Mouse (Mus musculus): ENCODE results near the gene Exog. TPM values are rescaled to one million over a fixed set of nuclear protein-coding genes. Genes with fewer than 3 reads are reported as not detected.

Gene Exog
- polyA plus RNA-seq, 1 experiment from 2014 or later: 50.1 TPM

- H3K27me3 ChIP-seq (replicated peaks): no peaks in the 10 kb centered on the region
- H3K4me1 ChIP-seq: peaks cover 15% of the 10 kb centered on the region
- ATAC-seq (ENCODE audit: low FRiP score): no peak
- H3K4me3 ChIP-seq (replicated peaks): no peak overlapping the region
- 33% methylated on average over 23 of the region's 23 CpGs for WGBS
- H3K9me3 ChIP-seq (replicated peaks): no peaks in the 10 kb centered on the region
- no peaks in the 10 kb centered on the region for H3K36me3 ChIP-seq
- H3K4me2 ChIP-seq: no peak overlapping the region
- H3K27ac ChIP-seq (replicated peaks): no peak overlapping the region
- no peak overlapping the region for H3K9ac ChIP-seq (replicated peaks)
Measured at GRCm38 (mm10) chr9:119483554-119484353, 39.0 kb downstream of the Exog start.

GRCm38 (mm10) chr9:119484420-119484819 lies 39.7 kb downstream of the Exog start:
- Histone ChIP-seq H3K4me1 (peaks cover 10% of the 10 kb centered on the region), H3K4me3 (replicated peaks) (no peak overlapping the region), H3K9me3 (replicated peaks) (no peaks in the 10 kb centered on the region), H3K4me2 (no peak overlapping the region), H3K27ac (replicated peaks) (no peak overlapping the region), H3K36me3 (no peaks in the 10 kb centered on the region), H3K27me3 (replicated peaks) (no peaks in the 10 kb centered on the region), H3K9ac (replicated peaks) (no peak overlapping the region)
- ATAC-seq (ENCODE audit: low FRiP score): no peak
- 58% methylated on average over 9 of the region's 9 CpGs for WGBS

- no peak overlapping the region for H3K9ac ChIP-seq (replicated peaks)
- no peaks in the 10 kb centered on the region for H3K27me3 ChIP-seq (replicated peaks)
- H3K4me1 ChIP-seq: peaks cover 9% of the 10 kb centered on the region
- no peak overlapping the region for H3K4me2 ChIP-seq
- no peaks in the 10 kb centered on the region for H3K9me3 ChIP-seq (replicated peaks)
- H3K4me3 ChIP-seq (replicated peaks): no peak overlapping the region
- H3K27ac ChIP-seq (replicated peaks): no peak overlapping the region
- ATAC-seq (ENCODE audit: low FRiP score): no peak
- WGBS: 84% methylated on average over 13 of the region's 13 CpGs
- H3K36me3 ChIP-seq: no peaks in the 10 kb centered on the region
Measured at GRCm38 (mm10) chr9:119484868-119485267, 40.1 kb downstream of the Exog start.

- peaks cover 2% of the 10 kb centered on the region; the same call in 1 of the 2 replicates for H3K4me1 ChIP-seq
- 81% methylated on average over 9 of the region's 9 CpGs for WGBS
- H3K4me3 ChIP-seq (replicated peaks): no peak overlapping the region
- no peak overlapping the region for H3K4me2 ChIP-seq
- no peak for ATAC-seq (ENCODE audit: low FRiP score)
- H3K36me3 ChIP-seq: no peaks in the 10 kb centered on the region
- no peaks in the 10 kb centered on the region for H3K9me3 ChIP-seq (replicated peaks)
- H3K27me3 ChIP-seq (replicated peaks): no peaks in the 10 kb centered on the region
- no peak overlapping the region for H3K27ac ChIP-seq (replicated peaks)
- H3K9ac ChIP-seq (replicated peaks): no peak overlapping the region
Measured at GRCm38 (mm10) chr9:119496354-119496753, 51.6 kb downstream of the Exog start.

GRCm38 (mm10) chr9:119496960-119497359 lies 52.2 kb downstream of the Exog start:
- no peaks in the 10 kb centered on the region for H3K9me3 ChIP-seq (replicated peaks)
- no peak overlapping the region for H3K4me2 ChIP-seq
- ATAC-seq (ENCODE audit: low FRiP score): no peak
- H3K27me3 ChIP-seq (replicated peaks): no peaks in the 10 kb centered on the region
- no peak overlapping the region for H3K4me3 ChIP-seq (replicated peaks)
- H3K9ac ChIP-seq (replicated peaks): no peak overlapping the region
- H3K36me3 ChIP-seq: no peaks in the 10 kb centered on the region
- 66% methylated on average over 5 of the region's 5 CpGs for WGBS
- peaks cover 2% of the 10 kb centered on the region; the same call in 1 of the 2 replicates for H3K4me1 ChIP-seq
- H3K27ac ChIP-seq (replicated peaks): no peak overlapping the region

GRCm38 (mm10) chr9:119497546-119498246 lies 53.0 kb downstream of the Exog start:
- Histone ChIP-seq H3K4me1 (peaks cover 2% of the 10 kb centered on the region; the same call in 1 of the 2 replicates), H3K4me2 (no peak overlapping the region), H3K36me3 (no peaks in the 10 kb centered on the region), H3K9ac (replicated peaks) (no peak overlapping the region), H3K4me3 (replicated peaks) (no peak overlapping the region), H3K9me3 (replicated peaks) (no peaks in the 10 kb centered on the region), H3K27ac (replicated peaks) (no peak overlapping the region), H3K27me3 (replicated peaks) (no peaks in the 10 kb centered on the region)
- ATAC-seq (ENCODE audit: low FRiP score): no peak
- WGBS: 93% methylated on average over 15 of the region's 15 CpGs

- no peak overlapping the region for H3K27ac ChIP-seq (replicated peaks)
Measured at GRCm38 (mm10) chr9:119498247-119498607, 53.5 kb downstream of the Exog start.

GRCm38 (mm10) chr9:119498885-119499284 lies 54.1 kb downstream of the Exog start:
- Histone ChIP-seq H3K36me3 (no peaks in the 10 kb centered on the region), H3K9ac (replicated peaks) (no peak overlapping the region), H3K9me3 (replicated peaks) (no peaks in the 10 kb centered on the region), H3K27ac (replicated peaks) (no peak overlapping the region), H3K4me1 (peaks cover 2% of the 10 kb centered on the region; the same call in 1 of the 2 replicates), H3K4me2 (no peak overlapping the region), H3K27me3 (replicated peaks) (no peaks in the 10 kb centered on the region), H3K4me3 (replicated peaks) (no peak overlapping the region)
- WGBS: 78% methylated on average over 7 of the region's 7 CpGs
- no peak for ATAC-seq (ENCODE audit: low FRiP score)

More at GRCm38 (mm10) chr9:119498247-119498607, 53.5 kb downstream of the Exog start:
- 80% methylated on average over 9 of the region's 9 CpGs for WGBS
- Histone ChIP-seq H3K9ac (replicated peaks) (no peak overlapping the region), H3K4me1 (peaks cover 2% of the 10 kb centered on the region; the same call in 1 of the 2 replicates), H3K36me3 (no peaks in the 10 kb centered on the region), H3K27me3 (replicated peaks) (no peaks in the 10 kb centered on the region), H3K4me2 (no peak overlapping the region), H3K9me3 (replicated peaks) (no peaks in the 10 kb centered on the region), H3K4me3 (replicated peaks) (no peak overlapping the region)
- ATAC-seq (ENCODE audit: low FRiP score): no peak

- ATAC-seq (ENCODE audit: low FRiP score): no peak
- Histone ChIP-seq H3K27me3 (replicated peaks) (no peaks in the 10 kb centered on the region), H3K36me3 (no peaks in the 10 kb centered on the region), H3K9me3 (replicated peaks) (peaks cover 5% of the 10 kb centered on the region; the same call in 1 of the 2 replicates), H3K4me3 (replicated peaks) (no peak overlapping the region), H3K4me2 (no peak overlapping the region), H3K9ac (replicated peaks) (no peak overlapping the region), H3K4me1 (no peaks in the 10 kb centered on the region), H3K27ac (replicated peaks) (no peak overlapping the region)
- 94% methylated on average over 9 of the region's 9 CpGs for WGBS
Measured at GRCm38 (mm10) chr9:119503613-119504012, 58.9 kb downstream of the Exog start.

GRCm38 (mm10) chr9:119504981-119505658 lies 60.4 kb downstream of the Exog start:
- Histone ChIP-seq H3K27me3 (replicated peaks) (no peaks in the 10 kb centered on the region), H3K9ac (replicated peaks) (no peak overlapping the region), H3K27ac (replicated peaks) (no peak overlapping the region), H3K4me1 (no peaks in the 10 kb centered on the region), H3K4me3 (replicated peaks) (no peak overlapping the region), H3K9me3 (replicated peaks) (peaks cover 5% of the 10 kb centered on the region; the same call in 1 of the 2 replicates), H3K4me2 (no peak overlapping the region), H3K36me3 (no peaks in the 10 kb centered on the region)
- WGBS: 69% methylated on average over 11 of the region's 11 CpGs
- ATAC-seq (ENCODE audit: low FRiP score): no peak

- Histone ChIP-seq H3K4me3 (replicated peaks) (no peak overlapping the region), H3K36me3 (no peaks in the 10 kb centered on the region), H3K9ac (replicated peaks) (no peak overlapping the region), H3K9me3 (replicated peaks) (peaks cover 5% of the 10 kb centered on the region; the same call in 1 of the 2 replicates), H3K4me2 (no peak overlapping the region), H3K27me3 (replicated peaks) (0 out of 2 replicates have a peak, but pooled peaks cover 3% of the 10 kb centered on the region), H3K4me1 (no peaks in the 10 kb centered on the region), H3K27ac (replicated peaks) (no peak overlapping the region)
- ATAC-seq (ENCODE audit: low FRiP score): no peak
- WGBS: 55% methylated on average over 6 of the region's 6 CpGs
Measured at GRCm38 (mm10) chr9:119510902-119511301, 66.2 kb downstream of the Exog start.

All from neural tube, embryonic 15.5 days (tissue).